Mouse (Mus musculus) forebrain, embryonic 16.5 days (tissue): ENCODE data around the gene D17Wsu92e. TPM values are rescaled to one million over a fixed set of nuclear protein-coding genes. Genes with fewer than 3 reads are reported as not detected.
A peak's percentile ranks its signal among the peaks of the same experiment; 100 is the strongest.

Source experiments
- ATAC-seq: fragments of 200-750 bp; cut with Nextera tagmentation; 2 replicates; pipeline ENCODE4 v1.8.0; 2017; ENCODE audit warnings: mild to moderate bottlenecking, moderate library complexity
- H3K27ac ChIP-seq: fragments of 300-500 bp; sonication (generic); 2 replicates; pipeline ENCODE4 v1.5.1; 2014; ENCODE audit warnings: low read length, control low read depth
- H3K27me3 ChIP-seq: fragments of 300-500 bp; sonication (generic); replicated peaks from 2 replicates; pipeline ENCODE4 v1.6.1; 2014; ENCODE audit warnings: low read length; ENCODE audit not compliant: control insufficient read depth, insufficient read depth
- H3K36me3 ChIP-seq: fragments of 300-500 bp; sonication (generic); 2 replicates; pipeline ENCODE4 v1.6.1; 2014; ENCODE audit not compliant: control insufficient read depth, insufficient read depth
- H3K4me1 ChIP-seq: fragments of 300-500 bp; sonication (generic); replicated peaks from 2 replicates; pipeline ENCODE4 v1.6.1; 2014; ENCODE audit warnings: low read length; ENCODE audit not compliant: control insufficient read depth, insufficient read depth
- H3K4me2 ChIP-seq: fragments of 300-500 bp; sonication (generic); 2 replicates; pipeline ENCODE4 v1.6.1; 2014; ENCODE audit warnings: mild to moderate bottlenecking, low read length, control low read depth
- H3K4me3 ChIP-seq: fragments of 300-500 bp; sonication (generic); replicated peaks from 2 replicates; pipeline ENCODE4 v1.5.1; 2014; ENCODE audit warnings: mild to moderate bottlenecking, low read length, control low read depth
- H3K9ac ChIP-seq: fragments of 300-500 bp; sonication (generic); replicated peaks from 2 replicates; pipeline ENCODE4 v1.6.1; 2014; ENCODE audit warnings: low read depth, low read length, control low read depth
- H3K9me3 ChIP-seq: fragments of 300-500 bp; sonication (generic); 2 replicates; pipeline ENCODE4 v1.6.1; 2016; ENCODE audit warnings: low read length; ENCODE audit not compliant: control insufficient read depth
- WGBS: fragments of 180-500 bp; shearing (Covaris S2); extraction: QIAGEN DNeasy Blood & Tissue Kit; methylation state at CpG from one replicate; pipeline ENCODE4 v1.1.7; 2014; 5-methylcytosine and 5-hydroxymethylcytosine counted together
- polyA plus RNA-seq: library from polyadenylated mRNA; unstranded; fragments of >200 nt; fragmentation: Nextera tagmentation; extraction: Ambion mirVana; gene quantifications from 2 replicates; pipeline ENCODE4 v1.2.1, GENCODE M21; 2015

Gene D17Wsu92e
- polyA plus RNA-seq, 1 experiment from 2014 or later: 11.9 TPM

DNA sequence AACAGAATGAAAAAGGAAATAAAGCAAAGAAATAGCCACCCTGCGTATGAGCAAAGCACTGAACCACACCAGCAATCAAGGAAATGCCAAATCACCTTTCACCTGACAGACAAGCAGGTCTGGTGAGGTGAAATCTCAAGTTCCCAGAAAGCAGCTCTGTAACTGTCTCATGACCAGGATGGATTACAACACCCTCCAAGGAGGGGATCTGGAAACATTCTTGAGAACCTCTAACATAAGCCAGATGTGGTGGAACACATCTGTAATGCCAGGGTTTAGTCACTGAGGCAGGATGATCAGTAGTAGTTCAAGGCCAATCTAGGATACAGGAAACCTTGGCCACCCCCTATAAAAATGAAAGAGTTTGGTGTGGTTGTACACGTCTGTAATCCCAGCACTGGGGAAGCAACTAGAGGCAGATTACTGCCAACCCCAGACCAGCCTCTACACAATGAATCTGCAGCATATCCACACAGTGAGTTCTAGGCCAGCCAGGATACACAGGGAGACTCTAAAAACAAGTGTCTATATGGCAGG, 12.8 kb downstream of the D17Wsu92e start:
- Histone ChIP-seq H3K27me3 (no peaks in the 10 kb centered on the region), H3K9me3 (no peaks in the 10 kb centered on the region), H3K27ac (no peak overlapping the region), H3K36me3 (no peaks in the 10 kb centered on the region), H3K4me3 (no peak overlapping the region), H3K9ac (no peak overlapping the region), H3K4me1 (peaks cover 9% of the 10 kb centered on the region; the same call in 1 of the 2 replicates), H3K4me2 (no peak overlapping the region)
- ATAC-seq: no peak
- 87% methylated on average over 2 of the region's 2 CpGs for WGBS

DNA sequence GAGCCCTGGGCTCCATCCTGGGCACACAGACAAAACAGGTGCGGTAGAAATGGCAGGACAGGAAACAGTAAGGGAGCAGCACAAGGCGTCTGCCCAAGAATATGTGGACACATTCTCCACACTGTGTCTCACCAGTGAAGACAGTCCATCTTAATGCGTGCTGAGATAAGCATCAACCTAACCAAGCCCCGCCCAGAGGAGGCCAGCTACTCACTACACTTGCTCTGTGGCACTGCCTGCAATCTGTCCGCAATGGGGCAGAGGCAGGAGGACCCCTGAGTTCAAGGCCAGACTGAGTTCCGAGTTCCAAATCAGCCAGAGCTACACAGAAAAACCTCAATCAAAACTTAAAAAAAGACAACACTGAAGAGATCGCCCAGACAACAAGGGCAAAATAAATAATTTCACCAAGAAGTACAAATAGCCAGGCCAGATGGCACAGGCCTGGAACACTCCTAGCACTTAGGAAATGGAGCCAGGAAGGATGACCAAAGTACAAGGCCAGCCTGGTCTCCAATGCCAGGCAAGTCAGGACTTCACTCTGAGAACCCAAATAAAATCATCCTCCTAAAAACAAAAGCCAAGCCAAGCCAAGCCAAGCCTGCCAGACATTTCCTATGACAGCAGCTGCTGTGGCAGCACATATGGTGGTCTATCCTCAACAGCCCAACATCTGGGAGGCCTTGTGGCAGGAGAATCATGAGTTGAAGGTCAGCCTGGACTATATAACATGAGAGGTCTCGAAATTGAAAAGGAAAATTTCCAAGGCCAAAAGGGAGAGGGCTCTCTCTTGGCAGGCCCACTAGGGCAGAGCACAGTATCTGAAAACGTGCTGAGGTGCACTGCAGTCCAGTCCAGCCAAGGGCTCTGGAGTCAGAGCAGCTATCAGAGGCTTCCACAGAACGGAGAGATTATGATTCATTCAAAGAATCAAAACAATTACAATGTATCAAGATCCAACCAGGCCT, 15.4 kb downstream of the D17Wsu92e start:
- no peak overlapping the region for H3K4me2 ChIP-seq
- WGBS: 87% methylated on average over 10 of the region's 10 CpGs
- no peak for ATAC-seq
- no peak overlapping the region for H3K9ac ChIP-seq
- H3K27ac ChIP-seq: no peak overlapping the region
- H3K4me3 ChIP-seq: no peak overlapping the region
- H3K9me3 ChIP-seq: no peaks in the 10 kb centered on the region
- no peaks in the 10 kb centered on the region for H3K36me3 ChIP-seq
- peaks cover 9% of the 10 kb centered on the region; the same call in 1 of the 2 replicates for H3K4me1 ChIP-seq
- H3K27me3 ChIP-seq: no peaks in the 10 kb centered on the region

DNA sequence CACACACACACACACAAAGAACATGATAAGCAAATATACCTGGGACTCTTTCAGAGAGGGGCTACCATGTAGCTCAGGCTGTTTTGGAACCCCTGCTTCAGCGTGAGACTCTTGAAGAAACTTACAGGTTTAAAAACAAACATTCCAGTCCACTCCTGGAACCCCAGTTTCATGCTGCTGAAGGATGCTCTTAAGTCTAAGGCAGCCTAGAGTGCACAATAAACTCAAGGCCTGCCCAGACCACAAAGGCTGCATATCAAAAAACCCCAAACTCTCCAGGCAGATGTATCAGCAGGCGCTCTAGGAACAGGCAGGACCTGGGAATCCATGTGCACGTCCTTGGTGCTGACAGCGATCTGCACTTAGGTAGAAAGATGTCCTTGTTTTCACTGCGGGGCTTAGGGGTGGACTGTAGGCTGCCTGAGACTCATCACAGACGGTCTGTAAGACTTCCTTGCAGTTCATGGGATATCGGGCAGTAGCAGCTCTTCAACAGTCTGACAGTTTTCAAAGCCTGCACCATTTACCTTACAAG, 16.2 kb downstream of the D17Wsu92e start:
- Histone ChIP-seq H3K27ac (no peak overlapping the region), H3K4me3 (no peak overlapping the region), H3K36me3 (no peaks in the 10 kb centered on the region), H3K27me3 (no peaks in the 10 kb centered on the region), H3K4me2 (no peak overlapping the region), H3K9ac (no peak overlapping the region), H3K4me1 (peaks cover 9% of the 10 kb centered on the region; the same call in 1 of the 2 replicates), H3K9me3 (no peaks in the 10 kb centered on the region)
- no peak for ATAC-seq
- WGBS: 87% methylated on average over 7 of the region's 7 CpGs

DNA sequence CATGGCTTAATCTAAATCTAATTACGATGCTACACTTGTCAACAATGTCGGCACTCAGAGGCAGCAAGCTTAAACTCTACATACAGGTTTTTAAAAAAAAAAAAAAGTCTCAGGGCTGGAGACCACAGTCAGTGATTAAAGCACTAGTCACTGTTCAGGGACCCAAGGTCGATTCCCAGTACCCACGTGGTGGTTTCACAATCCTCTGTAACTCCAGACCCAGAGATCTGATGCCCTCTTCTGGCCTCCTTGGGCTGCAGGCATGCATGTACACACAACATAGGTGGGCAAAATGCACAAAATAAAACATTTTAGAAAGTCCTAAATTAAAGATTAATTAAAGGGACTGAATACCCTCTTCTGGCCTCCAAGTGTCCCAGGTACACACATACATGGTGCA, 16.7 kb downstream of the D17Wsu92e start:
- Histone ChIP-seq H3K4me1 (peaks cover 12% of the 10 kb centered on the region; the same call in 1 of the 2 replicates), H3K9me3 (no peaks in the 10 kb centered on the region), H3K36me3 (no peaks in the 10 kb centered on the region), H3K27me3 (no peaks in the 10 kb centered on the region), H3K9ac (no peak overlapping the region), H3K4me2 (no peak overlapping the region), H3K27ac (no peak overlapping the region), H3K4me3 (no peak overlapping the region)
- ATAC-seq: no peak
- WGBS: 78% methylated on average over 4 of the region's 4 CpGs

DNA sequence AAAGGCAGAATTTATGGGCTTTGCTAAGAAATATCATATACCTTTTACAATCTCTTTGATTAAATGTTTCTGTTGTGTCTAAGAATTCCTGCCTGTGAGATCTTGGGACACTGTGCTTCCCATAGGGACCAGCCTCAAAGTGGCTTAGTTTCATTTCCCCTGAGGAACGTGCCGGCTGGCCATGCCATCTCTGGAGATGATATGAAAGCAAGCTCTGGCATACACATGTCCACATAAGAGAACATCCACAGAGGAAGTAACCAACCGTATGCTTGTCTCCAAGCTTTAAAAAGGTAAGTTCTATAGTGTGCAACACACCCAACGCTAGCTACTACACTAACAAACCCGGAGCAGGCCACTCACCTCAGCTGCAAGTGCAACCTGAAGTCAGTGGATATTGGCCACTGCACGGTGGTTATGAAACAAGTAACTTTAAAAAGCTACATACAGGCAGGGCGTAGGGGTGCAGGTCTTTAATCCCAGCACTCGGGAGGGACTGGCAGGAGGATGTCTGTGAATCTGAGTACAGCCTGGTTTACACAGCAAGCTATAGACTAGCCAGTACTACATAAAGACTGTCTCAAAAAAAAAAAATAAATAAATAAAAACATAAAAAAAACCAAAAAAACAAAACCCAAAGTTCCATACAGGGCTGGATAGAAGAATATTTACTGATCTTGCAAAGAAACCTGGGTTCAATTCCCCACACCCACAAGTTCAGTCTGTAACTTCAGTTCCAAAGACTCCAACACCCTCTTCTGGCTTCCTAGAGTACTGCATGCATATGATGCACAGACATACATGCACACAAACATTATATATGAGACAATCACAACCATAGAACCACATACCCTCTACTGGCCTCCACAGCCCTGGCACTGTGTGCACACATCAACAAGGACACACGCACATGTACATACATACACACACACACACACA, 19.5 kb downstream of the D17Wsu92e start:
- no peak overlapping the region for H3K9ac ChIP-seq
- peaks cover 36% of the 10 kb centered on the region for H3K4me1 ChIP-seq
- H3K27ac ChIP-seq: no peak overlapping the region
- 93% methylated on average over 9 of the region's 9 CpGs for WGBS
- no peak overlapping the region for H3K4me3 ChIP-seq
- H3K36me3 ChIP-seq: no peaks in the 10 kb centered on the region
- no peaks in the 10 kb centered on the region for H3K9me3 ChIP-seq
- ATAC-seq: no peak
- H3K27me3 ChIP-seq: no peaks in the 10 kb centered on the region
- H3K4me2 ChIP-seq: no peak overlapping the region

DNA sequence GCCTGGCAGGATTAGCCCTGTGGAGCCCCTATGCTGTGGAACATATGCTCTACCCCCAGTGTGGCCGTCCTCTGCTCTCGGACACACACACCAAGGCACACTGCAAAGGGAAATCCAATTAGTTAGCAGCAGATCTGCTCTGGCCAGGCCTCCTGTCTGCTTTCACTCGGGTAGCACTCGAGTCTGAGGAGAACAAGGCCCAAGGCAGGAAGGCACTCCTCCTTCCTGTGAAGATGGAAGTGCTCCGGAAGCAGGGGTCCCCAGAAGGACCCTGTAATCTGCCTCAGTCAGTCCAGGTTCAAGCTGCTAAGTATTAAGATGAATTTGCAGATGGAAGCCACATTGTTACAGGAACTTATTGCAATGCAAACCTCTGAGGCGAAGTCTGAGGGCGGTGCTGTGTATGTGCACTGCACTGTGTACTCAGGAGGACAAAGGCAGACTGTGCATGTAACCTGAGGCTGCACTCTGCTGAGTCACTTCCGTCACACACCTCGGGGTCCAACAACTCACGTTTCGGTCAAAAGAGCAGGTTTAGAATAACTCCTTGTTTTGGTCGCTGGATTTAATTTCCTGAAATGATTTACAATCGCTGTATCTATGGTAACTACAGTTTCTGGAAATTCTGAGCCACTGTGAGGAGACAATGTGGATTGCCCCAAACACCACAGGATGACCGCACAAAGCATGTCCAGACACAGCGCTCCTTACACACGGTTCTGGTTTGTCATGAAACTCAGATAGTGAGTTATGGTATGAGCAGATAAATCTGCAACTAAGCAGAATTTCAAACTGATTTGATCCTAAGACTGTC, 20.5 kb downstream of the D17Wsu92e start:
- Histone ChIP-seq H3K27ac (peak overlapping the region; percentile 56; the same call in 1 of the 2 replicates), H3K9me3 (no peaks in the 10 kb centered on the region), H3K9ac (no peak overlapping the region), H3K4me2 (no peak overlapping the region), H3K27me3 (no peaks in the 10 kb centered on the region), H3K4me3 (no peak overlapping the region), H3K4me1 (peaks cover 32% of the 10 kb centered on the region), H3K36me3 (no peaks in the 10 kb centered on the region)
- WGBS: 61% methylated on average over 16 of the region's 16 CpGs
- ATAC-seq: no peak

DNA sequence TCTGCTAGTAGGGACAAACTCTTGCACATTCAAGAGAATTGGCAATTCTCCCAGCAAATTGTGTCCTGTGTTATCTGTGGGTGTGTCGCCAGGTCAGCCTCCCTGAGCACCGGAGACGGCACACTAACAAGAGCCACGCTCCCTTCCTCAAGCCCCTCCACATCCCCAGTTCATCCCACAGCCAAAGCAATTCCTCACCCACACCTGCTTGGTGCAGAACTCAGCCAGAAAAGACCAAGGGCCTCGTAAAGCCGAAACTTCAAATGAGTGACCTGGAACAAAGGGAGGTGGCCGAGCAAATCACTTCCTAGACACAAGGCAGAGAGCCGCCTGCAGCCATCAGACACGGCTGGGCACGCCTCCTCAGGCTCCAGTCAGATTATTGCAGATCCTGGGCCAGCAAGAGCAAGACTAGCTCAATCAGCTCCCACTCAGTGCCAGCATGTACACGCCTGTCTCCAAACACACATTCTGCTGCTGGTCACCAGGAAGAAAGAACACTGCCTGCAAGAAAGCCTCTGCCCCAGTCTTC, 23.0 kb downstream of the D17Wsu92e start:
- Histone ChIP-seq H3K4me1 (peaks cover 27% of the 10 kb centered on the region), H3K4me3 (peak overlapping the region; percentile 10; the same call in 1 of the 2 replicates), H3K9me3 (no peaks in the 10 kb centered on the region), H3K27ac (peak overlapping the region; percentile 92), H3K9ac (peak overlapping the region; percentile 40), H3K27me3 (no peaks in the 10 kb centered on the region), H3K4me2 (peak overlapping the region; percentile 39), H3K36me3 (no peaks in the 10 kb centered on the region)
- 8% methylated on average over 11 of the region's 11 CpGs for WGBS
- peak; percentile 80 for ATAC-seq

DNA sequence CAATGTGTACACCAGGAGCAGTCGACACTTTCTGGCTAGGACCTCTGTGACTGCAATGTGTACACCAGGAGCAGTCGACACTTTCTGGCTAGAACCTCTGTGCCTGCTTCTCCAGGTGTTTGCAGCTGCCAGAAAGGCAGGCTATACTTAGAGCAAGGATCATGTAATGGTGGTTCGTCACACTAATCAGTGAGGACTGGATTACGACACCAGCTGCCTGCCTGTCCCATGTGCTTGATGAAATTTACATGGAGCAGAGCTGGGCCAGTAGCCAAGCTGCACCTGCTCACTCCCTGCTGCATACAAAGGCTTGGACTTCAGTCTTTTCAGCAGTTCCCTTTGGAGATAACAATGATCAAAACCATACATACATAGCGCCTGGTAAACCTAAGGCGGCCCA, 23.7 kb downstream of the D17Wsu92e start:
- Histone ChIP-seq H3K27me3 (no peaks in the 10 kb centered on the region), H3K36me3 (no peaks in the 10 kb centered on the region), H3K27ac (peak overlapping the region; percentile 92), H3K9ac (0 out of 2 replicates have a peak overlapping the region, but pooled peaks have one; percentile 22), H3K4me2 (peak overlapping the region; percentile 39), H3K9me3 (no peaks in the 10 kb centered on the region), H3K4me3 (peak overlapping the region; percentile 10; the same call in 1 of the 2 replicates), H3K4me1 (peaks cover 27% of the 10 kb centered on the region)
- peak; percentile 89 for ATAC-seq
- WGBS: 14% methylated on average over 6 of the region's 6 CpGs
